ENCODE assay signal across 8 mouse cellular contexts in the genomic region with DNA sequence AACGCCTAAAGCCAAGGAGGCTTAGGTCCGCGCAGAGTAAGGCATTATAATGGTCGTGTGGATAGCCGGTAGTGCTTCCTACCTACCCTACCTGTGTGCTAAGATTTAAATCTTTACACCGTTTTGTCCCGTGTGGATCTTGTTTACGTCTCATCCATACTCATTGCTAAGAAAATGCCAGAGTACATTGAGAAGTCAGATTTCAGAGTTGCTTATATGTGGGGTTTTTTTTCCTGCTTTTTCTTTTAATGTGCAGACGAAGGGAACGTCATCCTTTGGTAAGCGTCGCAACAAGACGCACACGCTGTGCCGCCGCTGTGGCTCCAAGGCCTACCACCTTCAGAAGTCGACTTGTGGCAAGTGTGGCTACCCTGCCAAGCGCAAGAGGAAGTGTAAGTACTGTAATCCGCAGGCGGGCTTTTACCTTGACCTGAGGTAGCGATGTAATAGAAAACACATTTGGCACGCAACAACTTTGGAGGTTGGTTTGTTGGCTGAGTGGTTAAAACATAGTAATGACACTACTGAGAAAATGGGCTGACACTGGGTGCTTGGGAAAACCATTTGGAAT. TPM values are rescaled to one million over a fixed set of nuclear protein-coding genes. Genes with fewer than 3 reads are reported as not detected.
A peak's percentile ranks its signal among the peaks of the same experiment; 100 is the strongest.
DNase-seq lines count a peak whose midpoint lies in the region; ATAC-seq and TF ChIP-seq lines count a peak whose summit lies in the region.

No protein-coding gene starts in this region.

- no peaks in the 10 kb centered on the region for H3K27me3 ChIP-seq in C2C12 (ENCODE audit: control insufficient read depth, insufficient read depth, insufficient read length)
- no peaks in the 10 kb centered on the region for H3K27me3 ChIP-seq in forebrain, embryonic 12.5 days
- no peaks in the 10 kb centered on the region for H3K27me3 ChIP-seq in limb, embryonic 10.5 days (ENCODE audit: low read depth, poor library complexity, severe bottlenecking)

- ATAC-seq in forebrain, embryonic 12.5 days (ENCODE audit: low FRiP score) = no peak
- ATAC-seq in monocyte, adult 5-6 weeks (replicated peaks; ENCODE audit: insufficient number of reproducible peaks, low FRiP score, low TSS enrichment, poor library complexity, severe bottlenecking) = no peak

- H3K4me3 ChIP-seq in C2C12 (ENCODE audit: insufficient read depth, poor library complexity, severe bottlenecking) = peak overlapping the region; percentile 93
- H3K4me3 ChIP-seq in forebrain, embryonic 12.5 days (replicated peaks) = peak overlapping the region; percentile 90
- peak overlapping the region; percentile 88 for H3K4me3 ChIP-seq in limb, embryonic 10.5 days

- peaks cover 23% of the 10 kb centered on the region for H3K4me1 ChIP-seq in forebrain, embryonic 12.5 days
- H3K4me1 ChIP-seq in limb, embryonic 10.5 days = peaks cover 13% of the 10 kb centered on the region

- TF ChIP-seq CTCF in C2C12 (IDR thresholded peaks at IDR 0.05; ENCODE audit: control insufficient read depth, insufficient read depth, insufficient read length) = no peak

- WGBS in forebrain, embryonic 12.5 days = 2% methylated on average over 22 of the region's 22 CpGs
- WGBS in limb, embryonic 10.5 days = 2% methylated on average over 22 of the region's 22 CpGs

- H3K4me2 ChIP-seq in forebrain, embryonic 12.5 days = peak overlapping the region; percentile 70

- peak overlapping the region; percentile 93 for H3K9ac ChIP-seq in forebrain, embryonic 12.5 days

- peaks cover 73% of the 10 kb centered on the region for H3K79me2 ChIP-seq in C2C12 (ENCODE audit: control insufficient read depth, insufficient read depth)

- H3K27ac ChIP-seq in forebrain, embryonic 12.5 days = peak overlapping the region; percentile 91
- peak overlapping the region; percentile 95 for H3K27ac ChIP-seq in limb, embryonic 10.5 days

- no peaks in the 10 kb centered on the region for H3K9me3 ChIP-seq in forebrain, embryonic 12.5 days
- H3K9me3 ChIP-seq in limb, embryonic 10.5 days (replicated peaks) = no peaks in the 10 kb centered on the region

- peak overlapping the region; percentile 94 for H3ac ChIP-seq in C2C12 (ENCODE audit: control insufficient read depth, insufficient read length, low read depth)

- peaks cover 40% of the 10 kb centered on the region for H3K79me3 ChIP-seq in C2C12 (ENCODE audit: low read depth)

- peak; percentile 42 for DNase-seq in cerebellum, adult 9-10 months
- DNase-seq in cerebellum, adult 8-10 months = no peak
- no peak for DNase-seq in limb, embryonic 10.5 days (ENCODE audit: low spot score)
- peak; percentile 38 to 59 for DNase-seq in natural killer cell, adult 2 months (ENCODE audit: low spot score in 2 of 2)
- DNase-seq in Muller cell, postnatal 12 days (ENCODE audit: inconsistent ontology term) = no peak

- peaks cover 54% of the 10 kb centered on the region for H3K36me3 ChIP-seq in C2C12 (ENCODE audit: control insufficient read depth, insufficient read depth)
- H3K36me3 ChIP-seq in forebrain, embryonic 12.5 days (replicated peaks) = peaks cover 47% of the 10 kb centered on the region
- H3K36me3 ChIP-seq in limb, embryonic 10.5 days = peaks cover 50% of the 10 kb centered on the region

TF ChIP-seq in C2C12, 6 proteins besides CTCF, POLR2A, EP300 and RAD21:
- TF ChIP-seq CEBPB (IDR thresholded peaks at IDR 0.05; ENCODE audit: low read depth) = no peak
- TF ChIP-seq MAX (IDR thresholded peaks at IDR 0.05) = no peak
- TF ChIP-seq MYOG (IDR thresholded peaks at IDR 0.05; ENCODE audit: control insufficient read depth, extremely low read depth, insufficient read length) = no peak
- TF ChIP-seq FOSL1 (IDR thresholded peaks at IDR 0.05; ENCODE audit: insufficient read depth, low read length, poor library complexity, severe bottlenecking) = no peak
- no peak for TF ChIP-seq USF1 (IDR thresholded peaks at IDR 0.05; ENCODE audit: low read depth)
- no peak for TF ChIP-seq MYOD1 (IDR thresholded peaks at IDR 0.05; ENCODE audit: control insufficient read depth, insufficient read length, low read depth)

RNA-seq across cellular contexts. Expression of gene Rpl37, which starts 0.7 kb away (rescaled TPM):
- polyA plus RNA-seq in C2C12 (2012; fragmentation: generic; extraction: Trizol) = 4,450 TPM
- polyA plus RNA-seq in forebrain, embryonic 12.5 days (2016; fragmentation: Nextera tagmentation; extraction: Ambion mirVana) = 475 and 476 TPM in 2 replicates
- 460 and 572 TPM in 2 replicates for polyA plus RNA-seq in limb, embryonic 10.5 days (2016; fragmentation: Nextera tagmentation; extraction: Ambion mirVana)
- 582 to 671 TPM (median 653 TPM) in 3 replicates for total RNA-seq in monocyte, adult 5-6 weeks (2017)

RNA-seq across cellular contexts. Expression of gene Card6, which starts 8.8 kb away (rescaled TPM):
- polyA plus RNA-seq in C2C12 (2012; fragmentation: generic; extraction: Trizol) = 5.2 TPM
- polyA plus RNA-seq in forebrain, embryonic 12.5 days (2016; fragmentation: Nextera tagmentation; extraction: Ambion mirVana) = 0.45 and 1.1 TPM in 2 replicates
- polyA plus RNA-seq in limb, embryonic 10.5 days (2016; fragmentation: Nextera tagmentation; extraction: Ambion mirVana) = 0.49 and 0.95 TPM in 2 replicates
- total RNA-seq in monocyte, adult 5-6 weeks (2017) = 8.2 to 42.9 TPM (median 22.5 TPM) in 3 replicates

RNA-seq across cellular contexts. Expression of gene Prkaa1, which starts 26.5 kb away (rescaled TPM):
- 21.3 TPM for polyA plus RNA-seq in C2C12 (2012; fragmentation: generic; extraction: Trizol)
- polyA plus RNA-seq in forebrain, embryonic 12.5 days (2016; fragmentation: Nextera tagmentation; extraction: Ambion mirVana) = 14.7 and 14.9 TPM in 2 replicates
- polyA plus RNA-seq in limb, embryonic 10.5 days (2016; fragmentation: Nextera tagmentation; extraction: Ambion mirVana) = 15.0 and 16.2 TPM in 2 replicates
- 22.9 to 33.6 TPM (median 26.5 TPM) in 3 replicates for total RNA-seq in monocyte, adult 5-6 weeks (2017)

RNA-seq across cellular contexts. Expression of gene C7, which starts 53.6 kb away (rescaled TPM):
- not detected for polyA plus RNA-seq in C2C12 (2012; fragmentation: generic; extraction: Trizol)
- polyA plus RNA-seq in forebrain, embryonic 12.5 days (2016; fragmentation: Nextera tagmentation; extraction: Ambion mirVana) = not detected in 2 replicates
- polyA plus RNA-seq in limb, embryonic 10.5 days (2016; fragmentation: Nextera tagmentation; extraction: Ambion mirVana) = 0.05 TPM in 1 of 2 replicates, not detected in the other
- total RNA-seq in monocyte, adult 5-6 weeks (2017) = not detected in 3 replicates

Comparison
In these comparisons a context has a peak if more than half of its experiments do, and no peak if none do; other contexts are left out.
1. DNase-seq: peak in cerebellum, adult 9-10 months (single experiment) and natural killer cell, adult 2 months (2 of 2); none in cerebellum, adult 8-10 months (single experiment), limb, embryonic 10.5 days (single experiment) and Muller cell, postnatal 12 days (single experiment).
2. Peak in every context shown above with its lines, with median percentiles within 50 percentile points of each other: H3K4me3 ChIP-seq.